Mouse (Mus musculus): ENCODE results near the gene Chl1. TPM values are rescaled to one million over a fixed set of nuclear protein-coding genes. Genes with fewer than 3 reads are reported as not detected.

The Chl1 gene
- polyA plus RNA-seq, 1 experiment, result 1.3 TPM

DNA sequence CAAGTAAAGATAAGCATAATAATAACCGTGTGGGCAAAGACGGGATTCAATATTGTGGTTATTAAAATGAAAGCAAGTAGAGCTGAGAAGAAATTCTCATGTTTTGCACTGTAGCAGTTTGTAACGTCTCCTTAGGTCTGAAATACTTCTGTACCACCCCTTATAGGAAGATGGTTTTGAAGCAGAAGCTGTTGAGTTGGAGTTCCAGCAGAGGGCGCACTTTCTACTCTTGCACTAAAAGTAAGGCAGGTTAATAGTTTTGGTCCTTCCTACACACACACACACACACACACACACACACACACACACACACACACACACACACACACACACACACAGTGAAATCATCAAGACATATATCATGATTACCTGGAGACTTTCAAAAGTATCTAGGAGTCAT, 235.7 kb downstream of the Chl1 start:
- H3K4me3 ChIP-seq (replicated peaks; ENCODE audit: extremely low read depth, low read depth, low read length), result no peak overlapping the region
- 31% methylated on average over 4 of the region's 4 CpGs for WGBS
- TF ChIP-seq CTCF (IDR thresholded peaks at IDR 0.05; ENCODE audit: insufficient read depth, low read length) (no peak), POLR2A (IDR thresholded peaks at IDR 0.05; ENCODE audit: borderline replicate concordance, extremely low read depth, low read depth, low read length) (no peak)
- no peaks in the 10 kb centered on the region for H3K4me1 ChIP-seq (ENCODE audit: control insufficient read depth, insufficient read depth, low read length)
- no peak for DNase-seq

GRCm38 (mm10) chr6:103749122-103749773, 238.9 kb downstream of the Chl1 start:
- 44% methylated on average over 16 of the region's 16 CpGs for WGBS
- TF ChIP-seq CTCF (IDR thresholded peaks at IDR 0.05; ENCODE audit: insufficient read depth, low read length) (no peak), POLR2A (IDR thresholded peaks at IDR 0.05; ENCODE audit: borderline replicate concordance, extremely low read depth, low read depth, low read length) (no peak)
- no peaks in the 10 kb centered on the region for H3K4me1 ChIP-seq (ENCODE audit: control insufficient read depth, insufficient read depth, low read length)
- H3K4me3 ChIP-seq (replicated peaks; ENCODE audit: extremely low read depth, low read depth, low read length), result no peak overlapping the region
- DNase-seq, result no peak

DNA sequence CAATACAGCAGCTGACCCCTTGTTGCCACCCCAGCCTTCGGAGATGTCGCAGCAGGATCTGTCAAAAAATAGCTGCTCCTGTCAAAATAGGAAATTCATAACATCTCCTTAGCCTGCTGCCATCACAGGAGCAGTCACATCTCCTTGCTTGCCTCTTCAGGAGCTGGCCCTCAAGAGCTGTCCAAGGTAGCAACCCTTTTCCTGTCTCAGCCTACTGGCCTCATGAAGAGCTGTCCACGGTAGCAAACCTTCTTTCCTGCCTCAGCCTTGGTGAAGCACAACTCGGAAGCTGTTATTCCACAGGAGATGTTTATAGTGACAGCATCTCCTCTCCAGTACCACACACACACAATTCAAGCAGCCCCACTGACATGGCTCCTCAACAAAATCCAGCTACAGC, 243.5 kb downstream of the Chl1 start:
- TF ChIP-seq POLR2A (IDR thresholded peaks at IDR 0.05; ENCODE audit: borderline replicate concordance, extremely low read depth, low read depth, low read length) (no peak), CTCF (IDR thresholded peaks at IDR 0.05; ENCODE audit: insufficient read depth, low read length) (no peak)
- 65% methylated on average over 4 of the region's 4 CpGs for WGBS
- H3K4me3 ChIP-seq (replicated peaks; ENCODE audit: extremely low read depth, low read depth, low read length), result no peak overlapping the region
- no peaks in the 10 kb centered on the region for H3K4me1 ChIP-seq (ENCODE audit: control insufficient read depth, insufficient read depth, low read length)
- no peak for DNase-seq

- DNase-seq, result no peak
- 70% methylated on average over 3 of the region's 3 CpGs for WGBS
- H3K4me3 ChIP-seq (replicated peaks; ENCODE audit: extremely low read depth, low read depth, low read length), result no peak overlapping the region
- H3K4me1 ChIP-seq (ENCODE audit: control insufficient read depth, insufficient read depth, low read length), result no peaks in the 10 kb centered on the region
- no peak for TF ChIP-seq CTCF (IDR thresholded peaks at IDR 0.05; ENCODE audit: insufficient read depth, low read length)
- no peak for TF ChIP-seq POLR2A (IDR thresholded peaks at IDR 0.05; ENCODE audit: borderline replicate concordance, extremely low read depth, low read depth, low read length)
These were observed 256.4 kb downstream of the Chl1 start for GRCm38 (mm10) chr6:103766830-103767229.

DNA sequence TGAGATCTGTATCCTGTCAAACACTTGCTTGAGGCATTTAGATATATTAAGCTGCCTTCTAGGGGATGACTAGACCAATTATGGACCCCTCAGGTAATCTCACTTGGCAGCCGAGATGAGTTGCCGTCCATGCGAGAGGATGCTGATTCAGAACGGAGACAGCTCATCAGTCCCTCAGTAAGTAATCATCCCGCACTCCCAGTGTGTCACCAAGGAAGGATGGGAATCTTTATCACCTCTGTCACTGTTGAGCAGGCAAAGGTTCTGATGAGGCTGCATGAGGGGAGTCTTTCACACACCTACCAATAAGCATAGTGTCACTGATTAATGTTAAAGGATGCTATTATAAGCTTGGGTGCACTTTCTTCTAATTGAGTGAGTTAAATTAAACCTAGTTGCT, 270.7 kb downstream of the Chl1 start:
- TF ChIP-seq CTCF (IDR thresholded peaks at IDR 0.05; ENCODE audit: insufficient read depth, low read length), result no peak
- no peak for TF ChIP-seq POLR2A (IDR thresholded peaks at IDR 0.05; ENCODE audit: borderline replicate concordance, extremely low read depth, low read depth, low read length)
- H3K4me1 ChIP-seq (ENCODE audit: control insufficient read depth, insufficient read depth, low read length), result no peaks in the 10 kb centered on the region
- H3K4me3 ChIP-seq (replicated peaks; ENCODE audit: extremely low read depth, low read depth, low read length), result no peak overlapping the region
- DNase-seq, result no peak
- WGBS, result 81% methylated on average over 5 of the region's 5 CpGs

DNA sequence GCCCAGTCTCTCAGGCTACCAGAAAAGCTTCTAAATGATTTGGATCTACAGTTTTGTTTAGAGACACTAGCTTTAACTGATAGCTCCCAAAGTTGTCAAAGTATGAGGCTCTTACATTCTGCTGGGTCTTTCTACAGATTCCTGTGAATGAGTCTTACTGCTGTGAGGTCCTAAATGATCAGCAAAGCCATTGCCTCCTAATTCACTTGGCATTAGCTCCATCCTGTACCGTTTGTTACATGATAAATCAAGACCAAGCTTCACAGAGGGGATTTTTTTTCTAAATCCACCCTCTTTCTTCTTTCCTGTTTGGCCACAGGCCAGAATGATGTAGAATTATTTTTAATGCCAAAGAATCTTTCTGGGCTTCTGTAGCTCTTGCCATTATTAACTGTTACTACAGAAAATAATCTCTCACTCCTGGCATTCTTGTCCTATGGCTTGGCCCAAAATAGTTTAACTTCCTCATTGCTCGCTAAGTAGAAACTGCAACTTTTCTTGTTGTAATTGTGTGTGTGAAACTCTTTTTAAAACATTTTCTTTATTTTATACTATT, 280.8 kb downstream of the Chl1 start:
- H3K4me3 ChIP-seq (replicated peaks; ENCODE audit: extremely low read depth, low read depth, low read length), result no peak overlapping the region
- no peaks in the 10 kb centered on the region for H3K4me1 ChIP-seq (ENCODE audit: control insufficient read depth, insufficient read depth, low read length)
- no peak for TF ChIP-seq POLR2A (IDR thresholded peaks at IDR 0.05; ENCODE audit: borderline replicate concordance, extremely low read depth, low read depth, low read length)
- TF ChIP-seq CTCF (IDR thresholded peaks at IDR 0.05; ENCODE audit: insufficient read depth, low read length), result no peak
- whole genome bisulfite sequencing, result 46% methylated on average over 2 of the region's 2 CpGs
- no peak for DNase-seq

- no peaks in the 10 kb centered on the region for H3K4me1 ChIP-seq (ENCODE audit: control insufficient read depth, insufficient read depth, low read length)
- no peak for DNase-seq
- no peak for TF ChIP-seq CTCF (IDR thresholded peaks at IDR 0.05; ENCODE audit: insufficient read depth, low read length)
- no peak for TF ChIP-seq POLR2A (IDR thresholded peaks at IDR 0.05; ENCODE audit: borderline replicate concordance, extremely low read depth, low read depth, low read length)
- 84% methylated on average over 1 of the region's 1 CpGs for WGBS
- no peak overlapping the region for H3K4me3 ChIP-seq (replicated peaks; ENCODE audit: extremely low read depth, low read depth, low read length)
These were observed 284.9 kb downstream of the Chl1 start for GRCm38 (mm10) chr6:103795241-103795640.
